In the genomic region with DNA sequence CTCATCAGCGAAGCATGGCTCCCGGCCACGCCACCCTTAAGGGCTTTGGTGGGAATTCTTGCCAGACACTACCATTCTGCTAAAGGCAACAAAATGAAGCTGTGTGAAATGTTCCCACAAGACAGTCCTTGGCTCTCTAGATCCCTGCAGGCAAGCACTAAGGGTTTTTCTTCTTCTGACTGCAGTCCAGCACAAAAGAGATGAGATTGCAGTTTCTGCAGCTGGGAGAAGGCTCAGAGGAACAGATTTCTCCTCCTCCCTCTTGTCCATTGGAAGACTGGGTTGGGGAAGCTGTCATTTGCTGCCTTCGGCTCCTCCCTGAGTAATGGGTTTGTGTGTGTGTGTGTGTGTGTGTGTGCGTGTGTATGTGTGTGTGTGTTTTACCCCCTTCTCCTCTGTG, we compare ENCODE assay signal across 11 mouse cellular contexts.
DNase-seq lines count a peak whose midpoint lies in the region; ATAC-seq lines count a peak whose summit lies in the region.
"Had no signal": no experiment of that assay in that cellular context is flagged by ENCODE, and none has a peak within 500 bp of the region (broad histone marks: within the 10 kb centered on the region; RNA-seq: fewer than 3 reads in every experiment).

No protein-coding gene starts in this region.

- DNase-seq in heart, adult 18-20 months = peak; percentile 41 to 46
- DNase-seq in right cerebral cortex, adult 18-20 months = peak; percentile 45
- no peak for DNase-seq in right cerebral cortex, postnatal 14 days
- peak; percentile 9 to 38 for DNase-seq in heart, postnatal 36 days
- peak; percentile 60 for DNase-seq in telencephalon, adult 2 months (ENCODE audit: low read depth, low spot score)
- DNase-seq in retina, postnatal 1 day = no peak
- DNase-seq: kidney, adult 11 months had no signal

- H3K9ac ChIP-seq in heart, embryonic 11.5 days (ENCODE audit: low read depth, low read length) = no peak overlapping the region
- H3K9ac ChIP-seq in intestine, embryonic 15.5 days = no peak overlapping the region
- H3K9ac ChIP-seq: liver, embryonic 14.5 days had no signal

- ATAC-seq in heart, embryonic 11.5 days (replicated peaks; ENCODE audit: insufficient number of reproducible peaks, low FRiP score, low TSS enrichment) = no peak
- no peak for ATAC-seq in intestine, embryonic 15.5 days

- H3K9me3 ChIP-seq in heart, embryonic 11.5 days (replicated peaks; ENCODE audit: control insufficient read depth, low read length) = no peaks in the 10 kb centered on the region
- H3K9me3 ChIP-seq in intestine, embryonic 15.5 days = no peaks in the 10 kb centered on the region

- no peak overlapping the region for H3K4me2 ChIP-seq in heart, embryonic 11.5 days
- no peak overlapping the region for H3K4me2 ChIP-seq in intestine, embryonic 15.5 days (replicated peaks)

- H3K27me3 ChIP-seq in heart, embryonic 11.5 days (ENCODE audit: control insufficient read depth, insufficient read depth, low read length) = no peaks in the 10 kb centered on the region
- no peaks in the 10 kb centered on the region for H3K27me3 ChIP-seq in intestine, embryonic 15.5 days (replicated peaks)

- WGBS in heart, embryonic 11.5 days (ENCODE audit: insufficient replicate concordance) = 84% methylated on average over 5 of the region's 5 CpGs
- WGBS in intestine, embryonic 15.5 days = 78% methylated on average over 5 of the region's 5 CpGs

- H3K4me1 ChIP-seq in heart, embryonic 11.5 days (ENCODE audit: control insufficient read depth, insufficient read depth, low read length) = no peaks in the 10 kb centered on the region
- no peaks in the 10 kb centered on the region for H3K4me1 ChIP-seq in intestine, embryonic 15.5 days (replicated peaks)

- H3K27ac ChIP-seq in heart, embryonic 11.5 days (ENCODE audit: low read depth, low read length) = no peak overlapping the region
- no peak overlapping the region for H3K27ac ChIP-seq in intestine, embryonic 15.5 days
- H3K27ac ChIP-seq: liver, embryonic 14.5 days; macrophage had no signal

- intact Hi-C loops in heart, postnatal 36 days (cut with DNase I) = no loop called here

- H3K36me3 ChIP-seq in heart, embryonic 11.5 days (ENCODE audit: control insufficient read depth, insufficient read depth, low read length) = no peaks in the 10 kb centered on the region
- no peaks in the 10 kb centered on the region for H3K36me3 ChIP-seq in intestine, embryonic 15.5 days

- no peak overlapping the region for H3K4me3 ChIP-seq in heart, embryonic 11.5 days (ENCODE audit: low read depth, low read length)
- no peak overlapping the region for H3K4me3 ChIP-seq in intestine, embryonic 15.5 days (replicated peaks)

Comparison
In these comparisons a context has a peak if more than half of its experiments do, and no peak if none do; other contexts are left out.
1. DNase-seq: peak in heart, adult 18-20 months (2 of 2), right cerebral cortex, adult 18-20 months (single experiment), heart, postnatal 36 days (2 of 2) and telencephalon, adult 2 months (single experiment); none in right cerebral cortex, postnatal 14 days (single experiment) and retina, postnatal 1 day (single experiment).